Mouse (Mus musculus): ENCODE measurements at regions not wholly inside any gene's neighbourhood (a gene's known extent, or its start where the extent isn't known, plus 50 kb on each side); places are given as distances from the start of the nearest gene placed in this dataset.

DNA sequence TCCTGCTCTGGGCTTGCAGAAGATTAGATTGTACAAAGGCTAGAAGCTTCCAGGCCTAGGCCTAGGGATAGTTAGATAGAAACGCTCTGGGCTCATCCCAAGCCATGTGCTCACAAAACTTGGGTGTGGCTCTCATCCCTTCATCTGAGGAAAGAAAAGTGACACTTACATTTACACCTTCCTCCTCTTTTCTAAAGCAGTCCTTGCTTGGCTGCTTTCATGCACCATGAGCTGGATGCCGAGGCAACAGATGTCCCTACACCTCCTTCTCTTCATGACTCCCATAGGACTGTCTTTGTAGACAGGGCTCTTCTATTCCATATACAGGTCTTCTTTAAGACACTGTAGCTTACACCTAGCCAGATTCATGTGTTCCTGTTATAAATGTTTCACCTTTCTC is 238.3 kb downstream of the Spry2 start:
- H3K79me2 ChIP-seq (replicated peaks; ENCODE audit: control insufficient read depth, extremely low read depth, insufficient read depth, poor library complexity, severe bottlenecking): no peaks in the 10 kb centered on the region
- no peaks in the 10 kb centered on the region for H3K4me1 ChIP-seq (ENCODE audit: control insufficient read depth in 1 of 2, insufficient read depth in 2 of 2)
- dilution Hi-C loops (cut with MboI; ENCODE audit: extremely low pct_ligation_motif_present, extremely low pct_unique_long_range_greater_than_20kb, low sequenced_read_pairs) (no loop called here), in situ Hi-C loops (cut with MboI; ENCODE audit: low pct_ligation_motif_present, low pct_unique_long_range_greater_than_20kb, low sequenced_read_pairs) (no loop called here)
- no peak overlapping the region for H3K9ac ChIP-seq (ENCODE audit: insufficient read depth, low read depth)
- no peaks in the 10 kb centered on the region for H3K36me3 ChIP-seq (replicated peaks in 1 of 2; ENCODE audit: control insufficient read depth in 1 of 2, insufficient read depth in 1 of 2, low read length in 1 of 2)
- H3K4me2 ChIP-seq (ENCODE audit: insufficient read depth, low read depth, poor library complexity, severe bottlenecking): no peak overlapping the region
- no peak for DNase-seq (ENCODE audit: extremely low read depth)
- H3K27ac ChIP-seq (ENCODE audit: insufficient read depth, low read depth): no peak overlapping the region
- TF ChIP-seq E2F4 (IDR thresholded peaks at IDR 0.05; ENCODE audit: insufficient replicate concordance, low read depth, low read length) (no peak), SIN3A (IDR thresholded peaks at IDR 0.05; ENCODE audit: low read length) (no peak), ZC3H11A (IDR thresholded peaks at IDR 0.05; ENCODE audit: low read depth, low read length) (no peak), TCF12 (IDR thresholded peaks at IDR 0.05; ENCODE audit: low read depth, low read length) (no peak), TBP (conservative IDR thresholded peaks at IDR 0.05; ENCODE audit: low read depth, low read length) (no peak), PAX5 (IDR thresholded peaks at IDR 0.05; ENCODE audit: low read length) (no peak), MXI1 (IDR thresholded peaks at IDR 0.05; ENCODE audit: low read depth, low read length) (no peak), RCOR1 (conservative IDR thresholded peaks at IDR 0.05; ENCODE audit: low read depth, low read length) (no peak), JUND (conservative IDR thresholded peaks at IDR 0.05; ENCODE audit: low read depth, low read length) (no peak), NELFE (IDR thresholded peaks at IDR 0.05; ENCODE audit: low read depth, low read length) (no peak), MAZ (IDR thresholded peaks at IDR 0.05; ENCODE audit: low read depth, low read length) (no peak), IRF4 (IDR thresholded peaks at IDR 0.05; ENCODE audit: low read depth, low read length) (no peak), POLR2A (IDR thresholded peaks at IDR 0.05; ENCODE audit: low read depth, low read length) (no peak), ELF1 (IDR thresholded peaks at IDR 0.05; ENCODE audit: low read depth, low read length) (no peak), MEF2A (IDR thresholded peaks at IDR 0.05; ENCODE audit: borderline replicate concordance, low read depth, low read length) (no peak), MAFK (IDR thresholded peaks at IDR 0.05; ENCODE audit: insufficient replicate concordance, low read length) (no peak), RAD21 (IDR thresholded peaks at IDR 0.05; ENCODE audit: low read depth, low read length) (no peak), UBTF (IDR thresholded peaks at IDR 0.05; ENCODE audit: low read depth, low read length) (no peak), NRF1 (IDR thresholded peaks at IDR 0.05; ENCODE audit: low read depth, low read length) (no peak), KAT2A (IDR thresholded peaks at IDR 0.05; ENCODE audit: insufficient replicate concordance, low read length) (no peak)
- peaks cover 31% of the 10 kb centered on the region for H3K9me3 ChIP-seq (replicated peaks; ENCODE audit: low read length)
- no peak overlapping the region for H3K4me3 ChIP-seq (replicated peaks in 1 of 3; ENCODE audit: low read depth in 2 of 3, low read length in 2 of 3, poor library complexity in 1 of 3)
- no peaks in the 10 kb centered on the region for H3K27me3 ChIP-seq (replicated peaks)

DNA sequence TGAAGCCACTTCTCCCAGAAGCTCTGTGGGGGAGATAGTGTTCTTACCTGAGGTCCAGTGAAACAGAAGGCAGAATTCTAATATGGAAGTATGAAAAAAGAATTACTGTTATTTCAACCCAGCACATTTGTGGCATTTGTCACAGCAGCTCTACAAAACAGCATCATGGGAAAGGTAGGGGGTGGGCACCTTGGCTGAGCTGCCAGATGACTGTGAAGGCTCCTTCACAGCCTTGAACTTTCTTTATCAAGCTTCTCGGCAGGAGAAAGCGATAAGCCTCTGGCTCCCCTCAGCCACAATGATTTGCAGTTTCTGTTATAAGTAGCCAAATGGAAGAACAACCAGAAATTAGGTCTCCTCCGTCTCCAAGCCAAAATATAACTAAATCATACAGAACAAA is 249.5 kb downstream of the Spry2 start:
- in situ Hi-C loops (cut with MboI; ENCODE audit: low pct_ligation_motif_present, low pct_unique_long_range_greater_than_20kb, low sequenced_read_pairs): no loop called here

More for the DNA sequence above, 249.5 kb downstream of the Spry2 start:
- Histone ChIP-seq H3K27me3 (replicated peaks) (no peaks in the 10 kb centered on the region), H3K27ac (ENCODE audit: insufficient read depth, low read depth) (no peak overlapping the region), H3K79me2 (replicated peaks; ENCODE audit: control insufficient read depth, extremely low read depth, insufficient read depth, poor library complexity, severe bottlenecking) (no peaks in the 10 kb centered on the region), H3K9ac (ENCODE audit: insufficient read depth, low read depth) (no peak overlapping the region), H3K9me3 (replicated peaks; ENCODE audit: low read length) (peaks cover 13% of the 10 kb centered on the region), H3K36me3 (replicated peaks in 1 of 2; ENCODE audit: control insufficient read depth in 1 of 2, insufficient read depth in 1 of 2, low read length in 1 of 2) (no peaks in the 10 kb centered on the region), H3K4me2 (ENCODE audit: insufficient read depth, low read depth, poor library complexity, severe bottlenecking) (no peak overlapping the region), H3K4me1 (ENCODE audit: control insufficient read depth in 1 of 2, insufficient read depth in 2 of 2) (no peaks in the 10 kb centered on the region), H3K4me3 (replicated peaks in 1 of 3; ENCODE audit: low read depth in 2 of 3, low read length in 2 of 3, poor library complexity in 1 of 3) (no peak overlapping the region)
- no peak for DNase-seq (ENCODE audit: extremely low read depth)
- dilution Hi-C loops (cut with MboI; ENCODE audit: extremely low pct_ligation_motif_present, extremely low pct_unique_long_range_greater_than_20kb, low sequenced_read_pairs): no loop called here
- TF ChIP-seq PAX5 (IDR thresholded peaks at IDR 0.05; ENCODE audit: low read length): no peak
- TF ChIP-seq CHD2 (IDR thresholded peaks at IDR 0.05; ENCODE audit: low read length): no peak
- TF ChIP-seq USF2 (conservative IDR thresholded peaks at IDR 0.05; ENCODE audit: low read depth, low read length): no peak
- no peak for TF ChIP-seq CHD1 (IDR thresholded peaks at IDR 0.05; ENCODE audit: low read depth, low read length)
- TF ChIP-seq USF1 (IDR thresholded peaks at IDR 0.05; ENCODE audit: low read depth, low read length): no peak
- no peak for TF ChIP-seq ZC3H11A (IDR thresholded peaks at IDR 0.05; ENCODE audit: low read depth, low read length)

All from CH12.LX (cell line).